Mouse (Mus musculus): Measurements from ENCODE around the gene Dnmt3a. TPM values are rescaled to one million over a fixed set of nuclear protein-coding genes. Genes with fewer than 3 reads are reported as not detected.
A peak's percentile ranks its signal among the peaks of the same experiment; 100 is the strongest.

Dnmt3a gene
- 52.8 and 53.8 TPM in 2 replicates for polyA plus RNA-seq (2015; fragmentation: Nextera tagmentation; extraction: Ambion mirVana)

- peak within 1 kb of the TSS; percentile 97 for H3K27ac ChIP-seq (ENCODE audit: low read length)
- WGBS, result 13% methylated on average over 4 of the region's 4 CpGs
- peak within 1 kb of the TSS; percentile 84 for H3K4me3 ChIP-seq (ENCODE audit: low read length)
- H3K4me1 ChIP-seq (ENCODE audit: control insufficient read depth, insufficient read depth, low read length), result peaks cover 32% of the 10 kb centered on the region
- H3K36me3 ChIP-seq (ENCODE audit: control insufficient read depth, insufficient read depth, low read length), result no peaks in the 10 kb centered on the region
- peak within 1 kb of the TSS; percentile 81 for H3K4me2 ChIP-seq (ENCODE audit: low read depth, low read length)
- peak; percentile 6 for ATAC-seq
- H3K9ac ChIP-seq (ENCODE audit: low read depth, low read length), result peak within 1 kb of the TSS; percentile 93
- H3K27me3 ChIP-seq (replicated peaks; ENCODE audit: control insufficient read depth, insufficient read depth, low read length), result no peaks in the 10 kb centered on the region
- H3K9me3 ChIP-seq (ENCODE audit: control insufficient read depth, low read length), result no peaks in the 10 kb centered on the region
These were observed at the start of gene Dnmt3a for GRCm38 (mm10) chr12:3805852-3806251. Gene Dnmt3a, plus strand, starts transcription at chr12:3806007.

DNA sequence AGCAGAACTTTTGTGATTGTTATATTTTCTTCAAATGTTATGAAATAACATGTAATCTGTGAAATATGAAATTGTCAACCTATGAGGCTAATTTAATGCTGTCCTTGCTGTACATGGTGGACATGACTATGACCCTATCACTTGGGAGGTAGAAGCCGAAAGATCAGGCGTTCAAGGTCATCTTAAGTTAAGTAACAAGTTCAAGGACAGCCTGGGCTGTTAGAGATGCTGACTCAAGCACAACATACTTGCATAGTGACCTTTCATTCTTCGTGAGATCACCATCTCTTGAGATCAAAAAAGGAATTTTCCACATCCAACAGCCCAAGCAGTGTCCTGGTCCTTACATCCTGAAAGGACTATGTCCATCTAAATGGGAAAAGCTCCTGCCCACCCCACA is 49.6 kb upstream of the Dnmt3a start:
- Histone ChIP-seq H3K4me2 (ENCODE audit: low read depth, low read length) (no peak overlapping the region), H3K9me3 (ENCODE audit: control insufficient read depth, low read length) (no peaks in the 10 kb centered on the region), H3K4me3 (ENCODE audit: low read length) (no peak overlapping the region), H3K9ac (ENCODE audit: low read depth, low read length) (no peak overlapping the region), H3K4me1 (ENCODE audit: control insufficient read depth, insufficient read depth, low read length) (peaks cover 13% of the 10 kb centered on the region), H3K36me3 (ENCODE audit: control insufficient read depth, insufficient read depth, low read length) (no peaks in the 10 kb centered on the region), H3K27me3 (replicated peaks; ENCODE audit: control insufficient read depth, insufficient read depth, low read length) (no peaks in the 10 kb centered on the region), H3K27ac (ENCODE audit: low read length) (no peak overlapping the region)
- ATAC-seq, result no peak
- WGBS, result 91% methylated on average over 3 of the region's 3 CpGs

GRCm38 (mm10) chr12:3758127-3758526 is 47.7 kb upstream of the Dnmt3a start:
- H3K9ac ChIP-seq (ENCODE audit: low read depth, low read length), result no peak overlapping the region
- peak overlapping the region; percentile 42 for H3K27ac ChIP-seq (ENCODE audit: low read length)
- 63% methylated on average over 3 of the region's 3 CpGs for WGBS
- H3K9me3 ChIP-seq (ENCODE audit: control insufficient read depth, low read length), result no peaks in the 10 kb centered on the region
- H3K4me2 ChIP-seq (ENCODE audit: low read depth, low read length), result no peak overlapping the region
- H3K27me3 ChIP-seq (replicated peaks; ENCODE audit: control insufficient read depth, insufficient read depth, low read length), result no peaks in the 10 kb centered on the region
- H3K4me3 ChIP-seq (ENCODE audit: low read length), result no peak overlapping the region
- peaks cover 13% of the 10 kb centered on the region for H3K4me1 ChIP-seq (ENCODE audit: control insufficient read depth, insufficient read depth, low read length)
- H3K36me3 ChIP-seq (ENCODE audit: control insufficient read depth, insufficient read depth, low read length), result no peaks in the 10 kb centered on the region
- peak; percentile 55 for ATAC-seq

- Histone ChIP-seq H3K27ac (ENCODE audit: low read length) (0 out of 2 replicates have a peak overlapping the region, but pooled peaks have one; percentile 70), H3K4me3 (ENCODE audit: low read length) (no peak overlapping the region), H3K4me1 (ENCODE audit: control insufficient read depth, insufficient read depth, low read length) (peaks cover 13% of the 10 kb centered on the region), H3K9me3 (ENCODE audit: control insufficient read depth, low read length) (no peaks in the 10 kb centered on the region), H3K27me3 (replicated peaks; ENCODE audit: control insufficient read depth, insufficient read depth, low read length) (no peaks in the 10 kb centered on the region), H3K9ac (ENCODE audit: low read depth, low read length) (peak overlapping the region; percentile 33; the same call in 1 of the 2 replicates), H3K36me3 (ENCODE audit: control insufficient read depth, insufficient read depth, low read length) (no peaks in the 10 kb centered on the region), H3K4me2 (ENCODE audit: low read depth, low read length) (no peak overlapping the region)
- peak; percentile 92 for ATAC-seq
- WGBS, result 11% methylated on average over 4 of the region's 4 CpGs
These were observed 46.4 kb upstream of the Dnmt3a start for GRCm38 (mm10) chr12:3759419-3759818.

DNA sequence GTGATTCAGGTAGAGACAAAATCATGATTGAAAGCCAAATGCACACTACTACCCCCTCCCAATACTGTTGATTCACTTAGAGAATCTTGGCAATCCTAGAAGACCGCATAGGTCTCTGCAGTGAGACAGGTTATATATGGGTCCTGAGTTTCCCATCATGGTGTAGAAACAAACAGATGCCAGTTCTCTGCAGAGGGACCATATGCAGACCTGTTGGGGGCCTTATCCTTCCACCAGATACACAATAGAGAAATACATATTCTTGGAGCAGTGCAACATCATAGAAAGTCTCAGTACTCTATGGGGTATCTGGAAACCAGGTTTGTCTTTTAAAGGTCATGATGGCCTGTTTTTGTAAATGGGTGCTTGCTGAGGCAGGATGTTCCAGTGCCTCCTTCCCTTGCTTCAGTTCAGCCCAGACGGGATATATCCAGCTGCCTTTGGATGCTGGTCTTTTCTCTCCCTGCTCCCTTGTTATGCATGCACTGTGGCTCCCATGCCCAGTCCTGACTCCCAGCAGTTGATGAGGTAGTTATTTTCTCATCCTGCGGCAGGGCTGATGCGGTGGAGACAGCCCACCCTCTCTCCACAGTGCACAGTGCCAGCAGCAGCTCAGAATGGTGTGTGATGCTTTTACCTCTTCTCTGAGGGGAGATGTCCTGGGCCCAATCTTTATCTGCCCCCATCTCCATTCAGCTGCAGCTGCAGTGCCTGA is 44.8 kb upstream of the Dnmt3a start:
- no peaks in the 10 kb centered on the region for H3K27me3 ChIP-seq (replicated peaks; ENCODE audit: control insufficient read depth, insufficient read depth, low read length)
- no peak for ATAC-seq
- H3K27ac ChIP-seq (ENCODE audit: low read length), result no peak overlapping the region
- no peak overlapping the region for H3K4me3 ChIP-seq (ENCODE audit: low read length)
- WGBS, result 67% methylated on average over 4 of the region's 4 CpGs
- no peaks in the 10 kb centered on the region for H3K9me3 ChIP-seq (ENCODE audit: control insufficient read depth, low read length)
- no peaks in the 10 kb centered on the region for H3K36me3 ChIP-seq (ENCODE audit: control insufficient read depth, insufficient read depth, low read length)
- H3K4me1 ChIP-seq (ENCODE audit: control insufficient read depth, insufficient read depth, low read length), result peaks cover 13% of the 10 kb centered on the region
- H3K4me2 ChIP-seq (ENCODE audit: low read depth, low read length), result no peak overlapping the region
- H3K9ac ChIP-seq (ENCODE audit: low read depth, low read length), result no peak overlapping the region

GRCm38 (mm10) chr12:3761591-3762295 is 44.1 kb upstream of the Dnmt3a start:
- Histone ChIP-seq H3K27me3 (replicated peaks; ENCODE audit: control insufficient read depth, insufficient read depth, low read length) (no peaks in the 10 kb centered on the region), H3K9ac (ENCODE audit: low read depth, low read length) (no peak overlapping the region), H3K9me3 (ENCODE audit: control insufficient read depth, low read length) (no peaks in the 10 kb centered on the region), H3K36me3 (ENCODE audit: control insufficient read depth, insufficient read depth, low read length) (no peaks in the 10 kb centered on the region), H3K4me1 (ENCODE audit: control insufficient read depth, insufficient read depth, low read length) (peaks cover 13% of the 10 kb centered on the region), H3K4me3 (ENCODE audit: low read length) (no peak overlapping the region), H3K4me2 (ENCODE audit: low read depth, low read length) (no peak overlapping the region), H3K27ac (ENCODE audit: low read length) (no peak overlapping the region)
- WGBS, result 65% methylated on average over 6 of the region's 6 CpGs
- ATAC-seq, result no peak

DNA sequence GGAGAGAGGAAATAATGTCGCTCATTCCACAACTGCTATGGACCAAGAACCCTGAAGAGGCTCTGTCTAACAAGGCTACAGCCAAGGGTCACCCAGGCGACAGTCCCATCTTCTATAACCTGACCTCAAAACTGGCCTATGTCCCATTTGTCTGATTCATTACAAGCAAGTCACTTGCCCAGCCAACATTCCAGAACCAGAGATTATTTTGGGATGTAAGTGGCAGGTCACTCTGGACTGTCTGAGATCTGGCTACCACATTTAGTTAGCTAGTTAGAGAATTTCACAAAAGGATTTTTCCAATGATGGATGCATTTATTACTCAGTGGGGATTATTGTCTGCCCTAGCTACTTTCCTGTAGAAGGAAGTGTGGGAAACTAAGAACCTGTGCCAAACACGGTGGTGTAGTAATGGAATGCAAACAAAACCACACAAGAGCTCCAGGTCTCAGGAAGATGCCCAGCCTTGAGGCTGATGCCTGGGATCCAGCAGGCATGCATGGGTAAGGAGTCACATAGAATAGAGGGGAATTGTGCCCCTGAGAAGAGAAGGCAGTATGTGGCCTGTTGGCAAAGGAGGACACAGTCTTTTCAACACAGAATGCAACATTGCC is 41.5 kb upstream of the Dnmt3a start:
- Histone ChIP-seq H3K36me3 (ENCODE audit: control insufficient read depth, insufficient read depth, low read length) (no peaks in the 10 kb centered on the region), H3K4me3 (ENCODE audit: low read length) (no peak overlapping the region), H3K4me2 (ENCODE audit: low read depth, low read length) (no peak overlapping the region), H3K27me3 (replicated peaks; ENCODE audit: control insufficient read depth, insufficient read depth, low read length) (no peaks in the 10 kb centered on the region), H3K4me1 (ENCODE audit: control insufficient read depth, insufficient read depth, low read length) (peaks cover 2% of the 10 kb centered on the region), H3K9ac (ENCODE audit: low read depth, low read length) (no peak overlapping the region), H3K9me3 (ENCODE audit: control insufficient read depth, low read length) (no peaks in the 10 kb centered on the region), H3K27ac (ENCODE audit: low read length) (no peak overlapping the region)
- no peak for ATAC-seq
- 70% methylated on average over 3 of the region's 3 CpGs for WGBS

DNA sequence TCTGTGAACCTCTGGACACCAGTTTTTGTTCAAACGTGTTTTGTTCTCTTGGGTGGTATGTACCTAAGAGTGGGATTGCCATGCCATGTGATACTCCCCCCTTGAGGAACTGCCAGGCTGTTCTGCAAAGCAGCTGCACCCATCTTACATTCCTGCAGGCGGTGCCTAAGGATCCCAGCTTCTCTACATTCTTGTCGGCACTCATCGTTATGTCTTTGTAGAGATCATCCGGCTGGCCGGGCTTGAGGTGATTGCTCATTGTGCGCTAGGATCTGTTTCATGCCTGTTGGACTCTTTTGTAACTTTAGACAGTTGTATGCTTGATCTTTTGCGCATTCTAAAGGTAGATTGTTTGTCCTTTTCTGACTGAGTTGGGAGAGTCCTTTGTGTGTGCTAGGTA is 38.4 kb upstream of the Dnmt3a start:
- no peak overlapping the region for H3K9ac ChIP-seq (ENCODE audit: low read depth, low read length)
- H3K36me3 ChIP-seq (ENCODE audit: control insufficient read depth, insufficient read depth, low read length), result no peaks in the 10 kb centered on the region
- no peak overlapping the region for H3K27ac ChIP-seq (ENCODE audit: low read length)
- WGBS, result 73% methylated on average over 8 of the region's 8 CpGs
- no peak for ATAC-seq
- H3K4me3 ChIP-seq (ENCODE audit: low read length), result no peak overlapping the region
- no peaks in the 10 kb centered on the region for H3K27me3 ChIP-seq (replicated peaks; ENCODE audit: control insufficient read depth, insufficient read depth, low read length)
- no peaks in the 10 kb centered on the region for H3K9me3 ChIP-seq (ENCODE audit: control insufficient read depth, low read length)
- no peaks in the 10 kb centered on the region for H3K4me1 ChIP-seq (ENCODE audit: control insufficient read depth, insufficient read depth, low read length)
- no peak overlapping the region for H3K4me2 ChIP-seq (ENCODE audit: low read depth, low read length)

DNA sequence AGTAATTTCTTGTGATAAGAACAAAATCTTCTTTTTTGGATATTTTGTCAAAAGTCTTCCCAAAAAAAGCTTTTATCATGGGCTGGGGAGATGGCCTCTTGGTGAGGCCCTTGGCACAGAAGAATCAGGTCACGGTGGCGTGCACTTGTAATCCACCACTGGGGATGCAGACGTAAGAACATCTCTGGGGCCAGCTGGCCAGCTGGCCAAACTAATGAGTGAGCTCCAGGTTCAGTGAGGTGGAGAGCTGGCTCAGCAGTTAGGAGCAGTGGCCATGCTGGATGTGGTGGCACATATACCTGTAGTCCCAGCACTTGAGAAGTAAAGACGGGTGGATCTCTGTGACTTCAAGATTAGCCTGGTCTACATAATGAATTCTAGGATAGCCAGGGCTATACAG is 37.4 kb upstream of the Dnmt3a start:
- Histone ChIP-seq H3K9me3 (ENCODE audit: control insufficient read depth, low read length) (no peaks in the 10 kb centered on the region), H3K27ac (ENCODE audit: low read length) (no peak overlapping the region), H3K9ac (ENCODE audit: low read depth, low read length) (no peak overlapping the region), H3K36me3 (ENCODE audit: control insufficient read depth, insufficient read depth, low read length) (no peaks in the 10 kb centered on the region), H3K4me3 (ENCODE audit: low read length) (no peak overlapping the region), H3K4me2 (ENCODE audit: low read depth, low read length) (no peak overlapping the region), H3K4me1 (ENCODE audit: control insufficient read depth, insufficient read depth, low read length) (no peaks in the 10 kb centered on the region; the same call in 1 of the 2 replicates), H3K27me3 (replicated peaks; ENCODE audit: control insufficient read depth, insufficient read depth, low read length) (no peaks in the 10 kb centered on the region)
- no peak for ATAC-seq
- 95% methylated on average over 4 of the region's 4 CpGs for WGBS
